Mouse (Mus musculus): ENCODE measurements around the gene Rhbdd1.

DNA sequence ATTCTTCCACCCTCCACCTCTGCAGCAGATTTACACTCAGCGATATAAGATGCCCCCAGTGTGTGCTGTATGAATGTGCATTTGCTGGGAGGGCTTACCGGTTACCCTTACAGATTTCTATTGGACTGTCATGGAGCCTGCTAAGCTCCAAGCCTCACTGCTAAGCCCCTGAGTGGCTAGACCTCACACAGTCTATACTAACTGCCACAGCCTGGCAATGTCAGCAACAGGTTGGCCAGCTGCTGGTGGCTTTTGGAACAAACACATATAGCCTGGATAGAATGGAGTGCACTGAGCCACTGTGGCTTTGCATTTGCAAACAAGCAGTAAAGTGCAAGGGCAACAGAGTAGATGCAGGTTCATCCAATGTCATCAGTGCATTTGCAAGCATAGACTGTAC, 175.7 kb downstream of the Rhbdd1 start:
- TF ChIP-seq CTCF (IDR thresholded peaks at IDR 0.05; ENCODE audit: control insufficient read depth, insufficient read depth, insufficient read length) = no peak
- TF ChIP-seq MYOD1 (IDR thresholded peaks at IDR 0.05; ENCODE audit: control insufficient read depth, insufficient read length, low read depth) = no peak

Data from C2C12 (cell line).